Mouse (Mus musculus): Measurements from ENCODE around the gene Bcl2. TPM values are rescaled to one million over a fixed set of nuclear protein-coding genes. Genes with fewer than 3 reads are reported as not detected.

Gene Bcl2
- polyA plus RNA-seq, 1 experiment from 2014 or later, result 17.8 TPM

DNA sequence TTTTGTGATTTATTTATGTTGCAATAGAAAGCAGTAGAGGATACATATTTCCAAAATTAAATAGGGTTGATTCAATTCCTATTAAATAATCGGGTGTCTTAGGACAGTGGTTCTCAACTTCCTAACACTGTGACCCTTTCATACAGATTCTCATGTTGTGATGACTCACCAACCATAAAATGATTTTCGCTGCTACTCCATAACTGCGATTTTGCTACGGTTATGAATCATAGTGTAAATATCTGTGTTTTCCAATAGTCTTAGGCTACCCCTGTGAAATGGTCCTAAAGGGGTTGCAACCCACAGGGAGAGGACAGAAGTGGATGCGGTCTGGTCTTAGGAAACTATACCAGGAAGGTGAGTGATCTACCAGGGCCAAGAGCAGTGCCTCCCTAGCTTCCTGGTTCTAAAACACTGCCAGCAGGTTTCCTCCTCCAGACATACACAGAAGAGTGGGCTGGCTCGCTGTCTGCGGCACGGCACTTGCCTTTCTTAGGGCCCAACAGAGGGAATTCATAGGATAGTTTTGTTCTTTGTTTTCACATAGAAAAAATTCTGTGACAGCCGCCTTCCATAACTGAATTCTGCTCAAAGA, 13.5 kb downstream of the Bcl2 start:
- Histone ChIP-seq H3K9ac (ENCODE audit: low read length) (no peak overlapping the region), H3K4me2 (ENCODE audit: low read depth, low read length) (no peak overlapping the region), H3K4me3 (replicated peaks; ENCODE audit: low read length) (no peak overlapping the region), H3K4me1 (ENCODE audit: control insufficient read depth, insufficient read depth, low read length) (0 out of 2 replicates have a peak, but pooled peaks cover 6% of the 10 kb centered on the region), H3K27ac (ENCODE audit: low read length) (no peak overlapping the region), H3K27me3 (ENCODE audit: control insufficient read depth, insufficient read depth, low read length) (no peaks in the 10 kb centered on the region), H3K36me3 (ENCODE audit: control insufficient read depth, insufficient read depth, low read length) (no peaks in the 10 kb centered on the region), H3K9me3 (replicated peaks; ENCODE audit: control insufficient read depth, low read length) (no peaks in the 10 kb centered on the region)
- no peak for ATAC-seq (ENCODE audit: insufficient read depth, low FRiP score)
- WGBS, result 83% methylated on average over 9 of the region's 9 CpGs

DNA sequence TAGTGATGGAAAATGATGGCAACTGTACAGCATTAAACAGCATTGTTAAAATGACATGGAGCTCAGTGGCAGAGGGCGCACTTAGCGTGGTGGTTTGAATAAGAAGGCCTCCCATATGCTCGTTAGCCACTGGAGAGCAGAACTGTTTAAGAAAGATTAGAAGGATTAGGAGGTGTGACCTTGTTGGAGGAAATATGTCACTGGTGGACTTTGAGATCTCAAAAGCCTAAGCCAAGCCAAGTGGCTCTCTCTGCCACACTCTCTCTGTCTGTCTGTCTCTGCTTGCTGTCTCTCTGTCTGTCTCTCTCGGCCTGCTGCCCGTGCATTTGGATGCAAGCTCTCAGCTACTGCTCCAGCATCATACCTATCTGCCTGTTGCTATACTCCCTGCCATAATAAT, 17.6 kb downstream of the Bcl2 start:
- WGBS, result 86% methylated on average over 5 of the region's 5 CpGs
- no peaks in the 10 kb centered on the region for H3K9me3 ChIP-seq (replicated peaks; ENCODE audit: control insufficient read depth, low read length)
- no peaks in the 10 kb centered on the region for H3K27me3 ChIP-seq (ENCODE audit: control insufficient read depth, insufficient read depth, low read length)
- no peak overlapping the region for H3K4me3 ChIP-seq (replicated peaks; ENCODE audit: low read length)
- H3K9ac ChIP-seq (ENCODE audit: low read length), result no peak overlapping the region
- no peak for ATAC-seq (ENCODE audit: insufficient read depth, low FRiP score)
- no peak overlapping the region for H3K27ac ChIP-seq (ENCODE audit: low read length)
- no peak overlapping the region for H3K4me2 ChIP-seq (ENCODE audit: low read depth, low read length)
- no peaks in the 10 kb centered on the region for H3K4me1 ChIP-seq (ENCODE audit: control insufficient read depth, insufficient read depth, low read length)
- H3K36me3 ChIP-seq (ENCODE audit: control insufficient read depth, insufficient read depth, low read length), result no peaks in the 10 kb centered on the region

GRCm38 (mm10) chr1:106695649-106696048, 18.4 kb downstream of the Bcl2 start:
- H3K27ac ChIP-seq (ENCODE audit: low read length), result no peak overlapping the region
- H3K4me1 ChIP-seq (ENCODE audit: control insufficient read depth, insufficient read depth, low read length), result no peaks in the 10 kb centered on the region
- no peak for ATAC-seq (ENCODE audit: insufficient read depth, low FRiP score)
- H3K36me3 ChIP-seq (ENCODE audit: control insufficient read depth, insufficient read depth, low read length), result no peaks in the 10 kb centered on the region
- H3K9me3 ChIP-seq (replicated peaks; ENCODE audit: control insufficient read depth, low read length), result no peaks in the 10 kb centered on the region
- no peak overlapping the region for H3K4me2 ChIP-seq (ENCODE audit: low read depth, low read length)
- H3K4me3 ChIP-seq (replicated peaks; ENCODE audit: low read length), result no peak overlapping the region
- H3K9ac ChIP-seq (ENCODE audit: low read length), result no peak overlapping the region
- WGBS, result 81% methylated on average over 4 of the region's 4 CpGs
- no peaks in the 10 kb centered on the region for H3K27me3 ChIP-seq (ENCODE audit: control insufficient read depth, insufficient read depth, low read length)

GRCm38 (mm10) chr1:106694316-106694715, 19.8 kb downstream of the Bcl2 start:
- WGBS, result 67% methylated on average over 6 of the region's 6 CpGs
- no peaks in the 10 kb centered on the region for H3K9me3 ChIP-seq (replicated peaks; ENCODE audit: control insufficient read depth, low read length)
- no peaks in the 10 kb centered on the region for H3K4me1 ChIP-seq (ENCODE audit: control insufficient read depth, insufficient read depth, low read length)
- no peaks in the 10 kb centered on the region for H3K27me3 ChIP-seq (ENCODE audit: control insufficient read depth, insufficient read depth, low read length)
- H3K27ac ChIP-seq (ENCODE audit: low read length), result no peak overlapping the region
- H3K4me3 ChIP-seq (replicated peaks; ENCODE audit: low read length), result no peak overlapping the region
- H3K9ac ChIP-seq (ENCODE audit: low read length), result no peak overlapping the region
- ATAC-seq (ENCODE audit: insufficient read depth, low FRiP score), result no peak
- no peak overlapping the region for H3K4me2 ChIP-seq (ENCODE audit: low read depth, low read length)
- no peaks in the 10 kb centered on the region for H3K36me3 ChIP-seq (ENCODE audit: control insufficient read depth, insufficient read depth, low read length)

- Histone ChIP-seq H3K4me2 (ENCODE audit: low read depth, low read length) (no peak overlapping the region), H3K4me3 (replicated peaks; ENCODE audit: low read length) (no peak overlapping the region), H3K27me3 (ENCODE audit: control insufficient read depth, insufficient read depth, low read length) (no peaks in the 10 kb centered on the region), H3K36me3 (ENCODE audit: control insufficient read depth, insufficient read depth, low read length) (no peaks in the 10 kb centered on the region), H3K27ac (ENCODE audit: low read length) (no peak overlapping the region), H3K9me3 (replicated peaks; ENCODE audit: control insufficient read depth, low read length) (no peaks in the 10 kb centered on the region), H3K9ac (ENCODE audit: low read length) (no peak overlapping the region), H3K4me1 (ENCODE audit: control insufficient read depth, insufficient read depth, low read length) (no peaks in the 10 kb centered on the region)
- no peak for ATAC-seq (ENCODE audit: insufficient read depth, low FRiP score)
Observed at GRCm38 (mm10) chr1:106692599-106692998, 21.5 kb downstream of the Bcl2 start.

DNA sequence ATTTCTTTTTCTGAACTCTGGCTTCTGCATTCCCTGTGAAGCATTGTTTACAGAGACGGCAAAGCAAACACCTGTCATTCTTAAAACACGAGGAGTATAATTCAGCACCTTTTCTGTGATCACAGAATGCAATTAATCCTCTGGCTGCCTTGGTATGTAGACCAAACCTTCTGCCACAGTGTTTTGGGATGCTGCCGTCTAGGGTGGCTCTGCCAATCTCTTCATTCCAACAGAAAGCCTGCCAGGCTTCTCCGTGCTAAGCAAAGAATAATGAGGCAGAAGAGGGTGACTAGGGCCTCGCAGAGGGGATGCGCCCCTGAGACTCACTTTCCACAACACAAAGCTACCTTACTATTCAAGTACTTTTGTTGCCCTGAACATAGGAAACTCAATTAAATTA, 23.2 kb downstream of the Bcl2 start:
- Histone ChIP-seq H3K36me3 (ENCODE audit: control insufficient read depth, insufficient read depth, low read length) (no peaks in the 10 kb centered on the region), H3K4me2 (ENCODE audit: low read depth, low read length) (no peak overlapping the region), H3K27me3 (ENCODE audit: control insufficient read depth, insufficient read depth, low read length) (no peaks in the 10 kb centered on the region), H3K9ac (ENCODE audit: low read length) (no peak overlapping the region), H3K27ac (ENCODE audit: low read length) (no peak overlapping the region), H3K4me1 (ENCODE audit: control insufficient read depth, insufficient read depth, low read length) (no peaks in the 10 kb centered on the region), H3K9me3 (replicated peaks; ENCODE audit: control insufficient read depth, low read length) (no peaks in the 10 kb centered on the region), H3K4me3 (replicated peaks; ENCODE audit: low read length) (no peak overlapping the region)
- 74% methylated on average over 6 of the region's 6 CpGs for WGBS
- no peak for ATAC-seq (ENCODE audit: insufficient read depth, low FRiP score)

DNA sequence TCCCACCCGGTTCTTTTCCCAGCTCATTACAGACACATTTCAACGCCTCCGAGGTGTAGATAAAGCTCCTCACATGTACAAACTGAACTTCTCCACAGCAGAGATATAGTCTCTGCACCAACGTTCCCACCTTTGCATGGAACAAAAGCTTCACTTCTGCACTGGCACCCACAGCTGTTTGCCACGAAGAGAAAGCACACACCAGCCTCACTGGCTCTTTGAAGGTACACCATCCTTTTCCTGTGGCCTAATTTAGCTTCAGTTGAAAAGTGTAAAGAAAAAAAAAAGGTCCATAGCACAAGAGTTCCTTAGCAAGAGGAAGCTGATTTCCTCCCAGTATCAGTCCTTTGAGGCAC, 25.9 kb downstream of the Bcl2 start:
- 74% methylated on average over 5 of the region's 5 CpGs for WGBS
- no peak overlapping the region for H3K4me2 ChIP-seq (ENCODE audit: low read depth, low read length)
- no peak for ATAC-seq (ENCODE audit: insufficient read depth, low FRiP score)

DNA sequence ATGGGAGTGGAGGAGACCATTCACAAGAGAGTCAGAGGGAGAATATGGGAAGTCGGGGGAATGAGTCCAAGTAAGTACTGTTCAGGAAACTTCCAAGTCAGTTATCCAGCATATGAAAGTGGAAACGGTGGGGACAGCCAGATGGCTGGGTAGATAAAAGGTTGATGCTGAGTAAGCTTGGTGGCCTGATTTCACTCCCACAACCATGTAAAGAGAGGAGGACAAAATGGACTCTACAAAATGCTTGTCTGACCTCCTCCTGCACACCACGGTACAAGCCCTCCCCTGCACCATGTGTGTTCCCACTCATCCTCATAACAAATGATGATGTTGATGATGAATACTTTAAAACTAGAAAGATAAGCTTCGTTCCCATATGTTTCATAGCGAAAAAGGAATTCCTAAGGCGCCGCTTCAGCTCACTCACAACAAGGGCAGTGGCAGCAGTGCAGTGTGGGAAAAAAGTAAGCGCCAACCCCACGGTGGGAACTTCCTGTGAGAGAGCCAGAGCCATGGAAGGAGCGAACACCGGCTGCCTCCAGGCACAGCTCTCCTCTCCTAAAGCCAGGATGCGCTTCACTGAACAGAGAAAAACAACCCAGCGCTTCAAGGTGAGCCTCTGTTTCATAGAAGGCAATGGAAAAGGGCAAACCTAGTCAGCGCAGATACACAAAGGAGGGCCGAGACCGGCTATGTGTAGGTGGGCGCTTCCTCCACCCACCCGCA, 26.5 kb downstream of the Bcl2 start:
- H3K4me1 ChIP-seq (ENCODE audit: control insufficient read depth, insufficient read depth, low read length), result no peaks in the 10 kb centered on the region
- no peak overlapping the region for H3K4me2 ChIP-seq (ENCODE audit: low read depth, low read length)
- H3K27me3 ChIP-seq (ENCODE audit: control insufficient read depth, insufficient read depth, low read length), result no peaks in the 10 kb centered on the region
- H3K36me3 ChIP-seq (ENCODE audit: control insufficient read depth, insufficient read depth, low read length), result no peaks in the 10 kb centered on the region
- 83% methylated on average over 18 of the region's 18 CpGs for WGBS
- no peak overlapping the region for H3K4me3 ChIP-seq (replicated peaks; ENCODE audit: low read length)
- no peak for ATAC-seq (ENCODE audit: insufficient read depth, low FRiP score)
- H3K9ac ChIP-seq (ENCODE audit: low read length), result no peak overlapping the region
- no peaks in the 10 kb centered on the region for H3K9me3 ChIP-seq (replicated peaks; ENCODE audit: control insufficient read depth, low read length)
- no peak overlapping the region for H3K27ac ChIP-seq (ENCODE audit: low read length)

More for the DNA sequence above, 25.9 kb downstream of the Bcl2 start:
- Histone ChIP-seq H3K27me3 (ENCODE audit: control insufficient read depth, insufficient read depth, low read length) (no peaks in the 10 kb centered on the region), H3K36me3 (ENCODE audit: control insufficient read depth, insufficient read depth, low read length) (no peaks in the 10 kb centered on the region), H3K4me1 (ENCODE audit: control insufficient read depth, insufficient read depth, low read length) (no peaks in the 10 kb centered on the region), H3K4me3 (replicated peaks; ENCODE audit: low read length) (no peak overlapping the region), H3K9me3 (replicated peaks; ENCODE audit: control insufficient read depth, low read length) (no peaks in the 10 kb centered on the region), H3K27ac (ENCODE audit: low read length) (no peak overlapping the region), H3K9ac (ENCODE audit: low read length) (no peak overlapping the region)

- H3K36me3 ChIP-seq (ENCODE audit: control insufficient read depth, insufficient read depth, low read length), result no peaks in the 10 kb centered on the region
- 79% methylated on average over 2 of the region's 2 CpGs for WGBS
- H3K4me3 ChIP-seq (replicated peaks; ENCODE audit: low read length), result no peak overlapping the region
- no peaks in the 10 kb centered on the region for H3K27me3 ChIP-seq (ENCODE audit: control insufficient read depth, insufficient read depth, low read length)
- no peak overlapping the region for H3K4me2 ChIP-seq (ENCODE audit: low read depth, low read length)
- ATAC-seq (ENCODE audit: insufficient read depth, low FRiP score), result no peak
- no peak overlapping the region for H3K9ac ChIP-seq (ENCODE audit: low read length)
- H3K27ac ChIP-seq (ENCODE audit: low read length), result no peak overlapping the region
- H3K9me3 ChIP-seq (replicated peaks; ENCODE audit: control insufficient read depth, low read length), result no peaks in the 10 kb centered on the region
- H3K4me1 ChIP-seq (ENCODE audit: control insufficient read depth, insufficient read depth, low read length), result no peaks in the 10 kb centered on the region
Observed at GRCm38 (mm10) chr1:106685702-106686101, 28.4 kb downstream of the Bcl2 start.
